Mouse (Mus musculus): ENCODE measurements at regions not wholly inside any gene's neighbourhood (a gene's known extent, or its start where the extent isn't known, plus 50 kb on each side); places are given as distances from the start of the nearest gene placed in this dataset.

DNA sequence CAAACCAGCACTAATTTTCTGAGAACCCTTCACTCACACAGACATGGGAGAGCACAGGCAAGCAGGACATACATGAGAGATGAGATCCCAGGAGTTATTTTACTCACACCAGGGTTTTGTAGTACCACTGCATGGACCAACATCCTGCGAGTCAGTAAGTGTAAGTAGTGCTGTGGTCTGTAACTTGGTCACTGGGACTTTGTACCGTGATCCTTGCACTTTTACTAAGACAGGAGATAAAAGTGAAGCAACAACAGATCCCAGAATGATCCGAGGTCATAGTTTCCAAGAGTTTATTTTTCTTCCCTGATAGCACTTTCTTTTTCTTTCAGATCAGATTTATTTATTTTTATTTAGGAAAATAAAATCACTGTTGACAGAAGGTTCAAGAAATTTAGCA lies 54.1 kb upstream of the Mtap start:
- Histone ChIP-seq H3K9ac (no peak overlapping the region), H3K27me3 (no peaks in the 10 kb centered on the region), H3K27ac (no peak overlapping the region), H3K4me3 (no peak overlapping the region), H3K36me3 (ENCODE audit: poor library complexity, severe bottlenecking) (no peaks in the 10 kb centered on the region), H3K9me3 (replicated peaks) (no peaks in the 10 kb centered on the region), H3K4me2 (no peak overlapping the region), H3K4me1 (no peaks in the 10 kb centered on the region)
- no peak for ATAC-seq
- 83% methylated on average over 3 of the region's 3 CpGs for WGBS

- Histone ChIP-seq H3K27ac (no peak overlapping the region), H3K4me3 (no peak overlapping the region), H3K9ac (no peak overlapping the region), H3K9me3 (replicated peaks) (no peaks in the 10 kb centered on the region), H3K4me2 (no peak overlapping the region), H3K27me3 (no peaks in the 10 kb centered on the region), H3K36me3 (ENCODE audit: poor library complexity, severe bottlenecking) (no peaks in the 10 kb centered on the region), H3K4me1 (no peaks in the 10 kb centered on the region)
- WGBS, result 91% methylated on average over 9 of the region's 9 CpGs
- no peak for ATAC-seq
Observed at GRCm38 (mm10) chr4:89078485-89078884, 58.4 kb upstream of the Mtap start.

GRCm38 (mm10) chr4:89074705-89075104 lies 62.2 kb upstream of the Mtap start:
- H3K27me3 ChIP-seq, result no peaks in the 10 kb centered on the region
- no peak overlapping the region for H3K27ac ChIP-seq
- no peaks in the 10 kb centered on the region for H3K9me3 ChIP-seq (replicated peaks)
- no peak overlapping the region for H3K9ac ChIP-seq
- no peak overlapping the region for H3K4me2 ChIP-seq
- no peaks in the 10 kb centered on the region for H3K36me3 ChIP-seq (ENCODE audit: poor library complexity, severe bottlenecking)
- H3K4me1 ChIP-seq, result no peaks in the 10 kb centered on the region
- no peak for ATAC-seq
- no peak overlapping the region for H3K4me3 ChIP-seq
- WGBS, result 60% methylated on average over 4 of the region's 4 CpGs

GRCm38 (mm10) chr4:89070430-89070829 lies 66.5 kb upstream of the Mtap start:
- Histone ChIP-seq H3K4me1 (no peaks in the 10 kb centered on the region), H3K4me3 (no peak overlapping the region), H3K27me3 (no peaks in the 10 kb centered on the region), H3K9me3 (replicated peaks) (no peaks in the 10 kb centered on the region), H3K4me2 (no peak overlapping the region), H3K9ac (no peak overlapping the region), H3K27ac (no peak overlapping the region), H3K36me3 (ENCODE audit: poor library complexity, severe bottlenecking) (no peaks in the 10 kb centered on the region)
- no peak for ATAC-seq
- WGBS, result 93% methylated on average over 2 of the region's 2 CpGs

DNA sequence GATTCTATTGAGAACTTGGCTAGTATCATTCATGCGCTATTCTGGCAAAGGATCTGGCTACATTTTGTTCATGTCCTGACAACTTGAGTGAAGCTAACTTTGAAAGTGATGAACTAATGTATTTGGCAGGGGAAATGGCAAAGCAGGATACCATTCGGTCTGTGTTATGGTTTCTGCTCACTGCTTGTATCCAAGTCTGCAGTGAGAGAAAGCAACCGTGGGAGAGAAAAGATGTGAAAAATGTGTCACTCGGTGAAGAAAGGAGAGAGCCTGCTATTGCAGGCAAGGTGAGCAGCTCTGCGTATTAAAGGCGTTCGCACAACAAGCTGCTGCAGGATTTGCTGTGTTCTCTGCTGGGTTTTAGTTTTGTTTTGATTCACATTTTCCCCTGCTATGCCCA lies 72.5 kb upstream of the Mtap start:
- H3K9ac ChIP-seq, result no peak overlapping the region
- H3K4me3 ChIP-seq, result no peak overlapping the region
- H3K27ac ChIP-seq, result no peak overlapping the region
- no peaks in the 10 kb centered on the region for H3K36me3 ChIP-seq (ENCODE audit: poor library complexity, severe bottlenecking)
- no peaks in the 10 kb centered on the region for H3K4me1 ChIP-seq
- no peaks in the 10 kb centered on the region for H3K9me3 ChIP-seq (replicated peaks)
- H3K27me3 ChIP-seq, result no peaks in the 10 kb centered on the region
- ATAC-seq, result no peak
- no peak overlapping the region for H3K4me2 ChIP-seq
- WGBS, result 78% methylated on average over 7 of the region's 7 CpGs

GRCm38 (mm10) chr4:89062384-89062783 lies 74.5 kb upstream of the Mtap start:
- Histone ChIP-seq H3K4me3 (no peak overlapping the region), H3K9ac (no peak overlapping the region), H3K9me3 (replicated peaks) (no peaks in the 10 kb centered on the region), H3K27ac (no peak overlapping the region), H3K4me1 (no peaks in the 10 kb centered on the region), H3K36me3 (ENCODE audit: poor library complexity, severe bottlenecking) (no peaks in the 10 kb centered on the region), H3K27me3 (no peaks in the 10 kb centered on the region), H3K4me2 (no peak overlapping the region)
- no peak for ATAC-seq
- WGBS, result 87% methylated on average over 1 of the region's 1 CpGs

- no peaks in the 10 kb centered on the region for H3K27me3 ChIP-seq
- 90% methylated on average over 4 of the region's 4 CpGs for WGBS
- H3K4me3 ChIP-seq, result no peak overlapping the region
- H3K27ac ChIP-seq, result no peak overlapping the region
- no peak overlapping the region for H3K4me2 ChIP-seq
- no peaks in the 10 kb centered on the region for H3K4me1 ChIP-seq
- no peak overlapping the region for H3K9ac ChIP-seq
- no peaks in the 10 kb centered on the region for H3K36me3 ChIP-seq (ENCODE audit: poor library complexity, severe bottlenecking)
- no peaks in the 10 kb centered on the region for H3K9me3 ChIP-seq (replicated peaks)
- no peak for ATAC-seq
Observed at GRCm38 (mm10) chr4:89061619-89062018, 75.3 kb upstream of the Mtap start.

DNA sequence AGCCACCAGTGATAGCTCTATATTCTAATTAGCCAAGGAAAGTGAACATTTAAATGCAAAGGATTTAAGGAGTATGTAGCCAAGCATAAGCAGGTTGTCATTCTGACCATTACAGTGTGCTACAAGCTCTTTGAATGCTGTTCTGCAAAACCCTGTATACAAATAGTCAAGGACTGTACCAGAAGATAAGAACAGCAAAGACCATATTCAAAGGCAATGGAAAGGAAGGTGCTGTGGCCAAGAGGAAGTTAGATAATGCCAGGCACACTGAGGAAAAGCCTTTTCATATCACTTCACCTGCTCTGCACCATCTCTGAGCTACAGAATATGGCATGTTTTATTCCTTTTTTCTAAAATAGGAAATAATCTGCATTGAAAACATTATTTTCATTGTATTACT lies 79.3 kb upstream of the Mtap start:
- no peaks in the 10 kb centered on the region for H3K27me3 ChIP-seq
- no peaks in the 10 kb centered on the region for H3K36me3 ChIP-seq (ENCODE audit: poor library complexity, severe bottlenecking)

GRCm38 (mm10) chr4:89057135-89057534 lies 79.8 kb upstream of the Mtap start:
- Histone ChIP-seq H3K27me3 (no peaks in the 10 kb centered on the region), H3K9ac (no peak overlapping the region), H3K4me3 (no peak overlapping the region), H3K4me2 (no peak overlapping the region), H3K36me3 (ENCODE audit: poor library complexity, severe bottlenecking) (no peaks in the 10 kb centered on the region), H3K9me3 (replicated peaks) (no peaks in the 10 kb centered on the region), H3K4me1 (no peaks in the 10 kb centered on the region), H3K27ac (no peak overlapping the region)
- ATAC-seq, result no peak
- WGBS, result 65% methylated on average over 1 of the region's 1 CpGs

More for the DNA sequence above, 79.3 kb upstream of the Mtap start:
- H3K27ac ChIP-seq, result no peak overlapping the region
- H3K4me1 ChIP-seq, result no peaks in the 10 kb centered on the region
- H3K4me2 ChIP-seq, result no peak overlapping the region
- no peak overlapping the region for H3K9ac ChIP-seq
- ATAC-seq, result no peak
- H3K4me3 ChIP-seq, result no peak overlapping the region
- no peaks in the 10 kb centered on the region for H3K9me3 ChIP-seq (replicated peaks)

GRCm38 (mm10) chr4:89055969-89056368 lies 81.0 kb upstream of the Mtap start:
- 80% methylated on average over 3 of the region's 3 CpGs for WGBS
- Histone ChIP-seq H3K9me3 (replicated peaks) (no peaks in the 10 kb centered on the region), H3K4me3 (no peak overlapping the region), H3K4me2 (no peak overlapping the region), H3K9ac (no peak overlapping the region), H3K27ac (no peak overlapping the region), H3K27me3 (no peaks in the 10 kb centered on the region), H3K4me1 (no peaks in the 10 kb centered on the region), H3K36me3 (ENCODE audit: poor library complexity, severe bottlenecking) (no peaks in the 10 kb centered on the region)
- ATAC-seq, result no peak

GRCm38 (mm10) chr4:89053606-89054005 lies 83.3 kb upstream of the Mtap start:
- Histone ChIP-seq H3K27ac (no peak overlapping the region), H3K36me3 (ENCODE audit: poor library complexity, severe bottlenecking) (no peaks in the 10 kb centered on the region), H3K9me3 (replicated peaks) (no peaks in the 10 kb centered on the region), H3K4me1 (no peaks in the 10 kb centered on the region), H3K4me2 (no peak overlapping the region), H3K4me3 (no peak overlapping the region), H3K9ac (no peak overlapping the region), H3K27me3 (no peaks in the 10 kb centered on the region)
- 80% methylated on average over 6 of the region's 6 CpGs for WGBS
- no peak for ATAC-seq

DNA sequence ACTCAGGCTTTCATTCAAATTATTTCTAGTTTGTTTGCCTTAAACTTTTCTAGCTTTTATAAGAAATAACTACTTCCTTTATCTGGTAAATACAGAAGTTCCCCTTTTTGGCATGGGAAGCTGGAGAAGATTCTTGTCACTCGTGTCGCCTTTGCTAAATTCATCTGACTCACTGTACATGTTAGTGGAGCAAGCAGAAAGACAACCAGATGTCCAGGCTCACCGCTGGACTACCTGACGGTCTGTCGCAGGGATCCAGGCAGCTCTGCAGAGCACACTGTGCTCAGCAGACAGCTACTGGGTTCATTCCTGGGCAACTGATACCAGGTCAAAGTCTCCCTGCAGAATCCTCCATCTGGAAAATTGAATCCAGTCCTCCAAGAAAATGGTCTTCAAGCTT lies 85.0 kb upstream of the Mtap start:
- Histone ChIP-seq H3K9ac (no peak overlapping the region), H3K4me2 (no peak overlapping the region), H3K4me3 (no peak overlapping the region), H3K9me3 (replicated peaks) (no peaks in the 10 kb centered on the region), H3K27ac (no peak overlapping the region), H3K36me3 (ENCODE audit: poor library complexity, severe bottlenecking) (no peaks in the 10 kb centered on the region), H3K4me1 (no peaks in the 10 kb centered on the region), H3K27me3 (no peaks in the 10 kb centered on the region)
- no peak for ATAC-seq
- WGBS, result 86% methylated on average over 5 of the region's 5 CpGs

GRCm38 (mm10) chr4:89050551-89051199 lies 86.2 kb upstream of the Mtap start:
- Histone ChIP-seq H3K4me1 (no peaks in the 10 kb centered on the region), H3K4me2 (no peak overlapping the region), H3K36me3 (ENCODE audit: poor library complexity, severe bottlenecking) (no peaks in the 10 kb centered on the region), H3K4me3 (no peak overlapping the region), H3K9ac (no peak overlapping the region), H3K27ac (no peak overlapping the region), H3K9me3 (replicated peaks) (no peaks in the 10 kb centered on the region), H3K27me3 (no peaks in the 10 kb centered on the region)
- WGBS, result 87% methylated on average over 4 of the region's 4 CpGs
- ATAC-seq, result no peak
